Mouse (Mus musculus) WW6 (cell line): ENCODE measurements around the gene Trpm7.
"Not testable (repeated sequence)": the region's sequence is repeated elsewhere in the genome, so short reads cannot be mapped to it uniquely, and the experiment has no call there.

Experiments used
- DNase-seq: peaks from one replicate; pipeline ENCODE4 v3.0.0-alpha.2; 2013; ENCODE audit warnings: low read depth, low spot score

The Trpm7 gene

GRCm38 (mm10) chr2:126875871-126876796 is at the start of gene Trpm7:
Trpm7 (minus strand) TSS chr2:126876230.
- peak; percentile 79 for DNase-seq

GRCm38 (mm10) chr2:126920358-126921060 is 44.5 kb upstream of the Trpm7 start:
- no peak for DNase-seq

GRCm38 (mm10) chr2:126916236-126916635 is 40.2 kb upstream of the Trpm7 start:
- no peak for DNase-seq

GRCm38 (mm10) chr2:126914096-126914495 is 38.1 kb upstream of the Trpm7 start:
- DNase-seq, result no peak

- DNase-seq, result no peak
Measured at GRCm38 (mm10) chr2:126904162-126904561, 28.1 kb upstream of the Trpm7 start.

- DNase-seq, result no peak
Measured at GRCm38 (mm10) chr2:126897511-126897910, 21.5 kb upstream of the Trpm7 start.

- DNase-seq, result no peak
Measured at GRCm38 (mm10) chr2:126896941-126897340, 20.9 kb upstream of the Trpm7 start.

- no peak for DNase-seq
Measured at GRCm38 (mm10) chr2:126894245-126894644, 18.2 kb upstream of the Trpm7 start.

GRCm38 (mm10) chr2:126892316-126892715 is 16.3 kb upstream of the Trpm7 start:
- no peak for DNase-seq

- DNase-seq, result no peak
Measured at GRCm38 (mm10) chr2:126891743-126892142, 15.7 kb upstream of the Trpm7 start.

- DNase-seq, result no peak
Measured at GRCm38 (mm10) chr2:126887141-126887540, 11.1 kb upstream of the Trpm7 start.

GRCm38 (mm10) chr2:126885871-126886270 is 9.8 kb upstream of the Trpm7 start:
- no peak for DNase-seq

- not testable (repeated sequence) for DNase-seq
Measured at GRCm38 (mm10) chr2:126882711-126883110, 6.7 kb upstream of the Trpm7 start.

- DNase-seq, result no peak
Measured at GRCm38 (mm10) chr2:126877991-126878390, 2.0 kb upstream of the Trpm7 start.

- no peak for DNase-seq
Measured at GRCm38 (mm10) chr2:126875516-126875835, 554 bp downstream of the Trpm7 start.

- no peak for DNase-seq
Measured at GRCm38 (mm10) chr2:126874809-126875515, 1.1 kb downstream of the Trpm7 start.

GRCm38 (mm10) chr2:126866301-126866700 is 9.7 kb downstream of the Trpm7 start:
- no peak for DNase-seq

GRCm38 (mm10) chr2:126865501-126866199 is 10.4 kb downstream of the Trpm7 start:
- no peak for DNase-seq

GRCm38 (mm10) chr2:126865026-126865425 is 11.0 kb downstream of the Trpm7 start:
- no peak for DNase-seq

GRCm38 (mm10) chr2:126844751-126845150 is 31.3 kb downstream of the Trpm7 start:
- no peak for DNase-seq

- no peak for DNase-seq
Measured at GRCm38 (mm10) chr2:126838848-126839247, 37.2 kb downstream of the Trpm7 start.

- no peak for DNase-seq
Measured at GRCm38 (mm10) chr2:126817414-126817813, 58.6 kb downstream of the Trpm7 start.
